Mouse (Mus musculus) heart, embryonic 16.5 days (tissue): ENCODE measurements at regions not wholly inside any gene's neighbourhood (a gene's known extent, or its start where the extent isn't known, plus 50 kb on each side); places are given as distances from the start of the nearest gene placed in this dataset.

Experiments used
- ATAC-seq: fragments of 200-750 bp; cut with Nextera tagmentation; replicated peaks from 2 replicates; pipeline ENCODE4 v1.8.0; 2017; ENCODE audit warnings: moderate number of reproducible peaks; ENCODE audit not compliant: insufficient read depth, low FRiP score; ENCODE audit errors: extremely low read depth
- H3K27ac ChIP-seq: fragments of 300-500 bp; sonication (generic); 2 replicates; pipeline ENCODE4 v1.5.1; 2014; ENCODE audit warnings: mild to moderate bottlenecking, low read length, control low read depth, moderate library complexity
- H3K27me3 ChIP-seq: fragments of 300-500 bp; sonication (generic); 2 replicates; pipeline ENCODE4 v1.6.1; 2014; ENCODE audit warnings: low read length, mixed read lengths; ENCODE audit not compliant: control insufficient read depth, insufficient read depth
- H3K36me3 ChIP-seq: fragments of 300-500 bp; sonication (generic); 2 replicates; pipeline ENCODE4 v1.6.1; 2014; ENCODE audit not compliant: control insufficient read depth, insufficient read depth
- H3K4me1 ChIP-seq: fragments of 300-500 bp; sonication (generic); 2 replicates; pipeline ENCODE4 v1.6.1; 2014; ENCODE audit warnings: low read length, mixed read lengths; ENCODE audit not compliant: control insufficient read depth, insufficient read depth
- H3K4me2 ChIP-seq: fragments of 300-500 bp; sonication (generic); 2 replicates; pipeline ENCODE4 v1.6.1; 2014; ENCODE audit warnings: low read depth, mild to moderate bottlenecking, control low read depth, low read length
- H3K4me3 ChIP-seq: fragments of 300-500 bp; sonication (generic); 2 replicates; pipeline ENCODE4 v1.5.1; 2014; ENCODE audit warnings: mild to moderate bottlenecking, control low read depth, low read length
- H3K9ac ChIP-seq: fragments of 300-500 bp; sonication (generic); 2 replicates; pipeline ENCODE4 v1.6.1; 2014; ENCODE audit warnings: low read length, control low read depth
- H3K9me3 ChIP-seq: fragments of 300-500 bp; sonication (generic); replicated peaks from 2 replicates; pipeline ENCODE4 v1.6.1; 2016; ENCODE audit warnings: low read length; ENCODE audit not compliant: control insufficient read depth
- WGBS: fragments of 180-500 bp; shearing (Covaris S2); extraction: QIAGEN DNeasy Blood & Tissue Kit; methylation state at CpG from one replicate; pipeline ENCODE4 v1.1.7; 2014; 5-methylcytosine and 5-hydroxymethylcytosine counted together

DNA sequence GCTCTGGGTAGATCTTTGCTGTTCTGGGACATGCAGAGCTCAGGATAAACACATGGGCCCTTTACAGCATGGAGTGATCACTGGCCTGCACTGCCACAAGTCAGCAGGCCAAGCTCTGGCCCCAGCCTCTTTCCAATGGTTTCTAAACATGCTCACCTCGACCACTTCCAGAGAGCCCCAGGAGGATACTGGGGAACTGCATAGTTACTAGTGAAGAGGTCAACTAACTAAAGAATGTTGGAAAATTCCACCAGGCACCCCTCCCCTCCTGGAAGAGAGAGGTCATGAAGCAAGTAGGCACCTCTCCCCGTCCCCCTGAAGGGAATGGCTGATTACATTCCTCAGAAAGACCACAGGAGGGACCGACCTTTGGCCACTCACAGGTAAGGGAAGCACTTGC lies 98.7 kb downstream of the Elovl4 start:
- H3K27ac ChIP-seq, result no peak overlapping the region
- no peaks in the 10 kb centered on the region for H3K9me3 ChIP-seq
- no peaks in the 10 kb centered on the region for H3K27me3 ChIP-seq
- H3K4me1 ChIP-seq, result no peaks in the 10 kb centered on the region
- H3K9ac ChIP-seq, result no peak overlapping the region
- H3K4me2 ChIP-seq, result no peak overlapping the region
- 65% methylated on average over 3 of the region's 3 CpGs for WGBS
- no peak overlapping the region for H3K4me3 ChIP-seq
- no peaks in the 10 kb centered on the region for H3K36me3 ChIP-seq
- ATAC-seq, result no peak

DNA sequence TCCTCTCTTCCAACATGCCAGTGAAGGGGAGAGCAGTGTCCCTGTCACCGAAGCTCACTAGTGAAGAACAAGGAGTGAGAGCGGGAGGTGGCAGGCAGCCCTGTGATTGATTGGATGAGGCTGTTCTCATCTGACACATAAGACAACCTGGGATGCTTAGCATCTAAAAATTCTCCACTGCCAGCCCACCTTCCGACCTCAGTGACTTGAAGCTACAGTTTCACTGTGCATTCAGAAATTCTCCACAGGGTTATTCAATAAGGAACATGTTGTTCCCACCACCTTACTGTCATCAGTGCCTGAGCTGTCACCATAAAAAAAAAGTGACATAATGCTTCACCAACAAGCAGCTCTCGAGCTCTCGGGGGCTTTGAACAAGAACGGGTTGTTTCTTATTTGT lies 100.0 kb downstream of the Elovl4 start:
- Histone ChIP-seq H3K4me1 (no peaks in the 10 kb centered on the region), H3K4me2 (no peak overlapping the region), H3K9me3 (no peaks in the 10 kb centered on the region), H3K27ac (no peak overlapping the region), H3K4me3 (no peak overlapping the region), H3K9ac (no peak overlapping the region), H3K27me3 (no peaks in the 10 kb centered on the region), H3K36me3 (no peaks in the 10 kb centered on the region)
- WGBS, result 62% methylated on average over 6 of the region's 6 CpGs
- ATAC-seq, result no peak

DNA sequence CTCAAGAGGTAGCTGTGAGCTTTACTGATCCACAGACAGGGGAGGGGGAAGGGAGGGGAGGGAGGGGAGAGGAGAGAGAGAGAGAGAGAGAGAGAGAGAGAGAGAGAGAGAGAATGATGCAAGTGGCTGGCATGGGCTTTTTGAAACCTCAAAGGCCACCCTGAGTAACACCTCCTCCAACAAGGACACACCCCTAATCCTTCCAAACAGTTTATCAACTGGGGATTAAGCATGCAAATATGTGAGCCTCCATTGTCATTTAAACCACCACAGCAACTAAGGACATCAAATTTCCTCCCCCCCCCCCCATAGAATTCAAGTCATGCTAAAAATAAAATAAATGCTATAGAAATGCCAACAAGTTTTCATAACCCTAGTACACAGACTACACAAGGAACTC lies 101.9 kb downstream of the Elovl4 start:
- H3K27me3 ChIP-seq, result no peaks in the 10 kb centered on the region
- no peaks in the 10 kb centered on the region for H3K4me1 ChIP-seq
- no peak overlapping the region for H3K27ac ChIP-seq
- no peaks in the 10 kb centered on the region for H3K36me3 ChIP-seq
- H3K9ac ChIP-seq, result no peak overlapping the region
- no peak for ATAC-seq
- H3K4me2 ChIP-seq, result no peak overlapping the region
- no peak overlapping the region for H3K4me3 ChIP-seq
- no peaks in the 10 kb centered on the region for H3K9me3 ChIP-seq

DNA sequence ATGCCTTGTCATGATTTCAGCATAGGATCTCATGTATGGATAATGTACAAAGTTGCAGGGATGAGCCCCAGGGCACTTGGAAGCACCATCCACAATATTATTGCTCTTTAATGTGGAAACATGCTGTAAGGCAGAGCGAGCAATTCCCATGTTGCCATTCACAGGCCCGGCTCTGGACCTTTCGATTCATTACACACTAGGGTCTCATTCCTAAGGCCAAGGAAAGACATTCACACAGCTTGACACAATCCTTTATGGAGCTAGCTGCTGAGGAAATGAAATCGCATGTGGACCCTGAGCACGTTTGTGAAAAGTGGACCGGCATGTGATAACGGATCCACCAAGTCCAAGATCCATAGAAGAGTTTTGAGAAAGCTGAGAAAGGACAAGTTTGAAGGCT lies 105.2 kb downstream of the Elovl4 start:
- H3K9me3 ChIP-seq, result no peaks in the 10 kb centered on the region
- H3K4me3 ChIP-seq, result no peak overlapping the region
- no peak overlapping the region for H3K9ac ChIP-seq
- 92% methylated on average over 7 of the region's 7 CpGs for WGBS
- H3K36me3 ChIP-seq, result no peaks in the 10 kb centered on the region
- H3K27me3 ChIP-seq, result no peaks in the 10 kb centered on the region
- H3K27ac ChIP-seq, result no peak overlapping the region
- no peaks in the 10 kb centered on the region for H3K4me1 ChIP-seq
- no peak for ATAC-seq
- no peak overlapping the region for H3K4me2 ChIP-seq

DNA sequence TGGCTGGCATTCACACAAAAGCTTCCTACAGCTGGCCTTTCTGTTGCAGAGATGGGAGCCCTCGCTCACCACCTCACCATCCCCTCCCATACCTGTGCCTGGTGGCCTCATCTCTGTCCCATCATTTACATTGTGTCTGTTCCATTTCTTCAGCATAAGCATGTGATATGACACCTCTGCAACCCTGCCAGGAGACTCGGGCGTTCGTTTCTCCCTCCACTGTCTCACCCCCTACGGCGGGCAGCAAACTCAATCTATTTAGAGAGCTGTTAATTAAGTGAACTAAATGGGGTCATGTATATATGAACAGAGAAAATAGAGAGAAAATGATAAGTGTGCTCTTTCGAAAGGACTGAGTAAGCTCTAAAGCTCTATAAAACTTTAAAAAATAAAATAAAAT lies 106.0 kb downstream of the Elovl4 start:
- no peak overlapping the region for H3K27ac ChIP-seq
- ATAC-seq, result no peak
- H3K9me3 ChIP-seq, result no peaks in the 10 kb centered on the region
- WGBS, result 82% methylated on average over 7 of the region's 7 CpGs
- no peak overlapping the region for H3K9ac ChIP-seq
- no peak overlapping the region for H3K4me2 ChIP-seq
- H3K4me1 ChIP-seq, result no peaks in the 10 kb centered on the region
- H3K4me3 ChIP-seq, result no peak overlapping the region
- H3K36me3 ChIP-seq, result no peaks in the 10 kb centered on the region
- no peaks in the 10 kb centered on the region for H3K27me3 ChIP-seq

DNA sequence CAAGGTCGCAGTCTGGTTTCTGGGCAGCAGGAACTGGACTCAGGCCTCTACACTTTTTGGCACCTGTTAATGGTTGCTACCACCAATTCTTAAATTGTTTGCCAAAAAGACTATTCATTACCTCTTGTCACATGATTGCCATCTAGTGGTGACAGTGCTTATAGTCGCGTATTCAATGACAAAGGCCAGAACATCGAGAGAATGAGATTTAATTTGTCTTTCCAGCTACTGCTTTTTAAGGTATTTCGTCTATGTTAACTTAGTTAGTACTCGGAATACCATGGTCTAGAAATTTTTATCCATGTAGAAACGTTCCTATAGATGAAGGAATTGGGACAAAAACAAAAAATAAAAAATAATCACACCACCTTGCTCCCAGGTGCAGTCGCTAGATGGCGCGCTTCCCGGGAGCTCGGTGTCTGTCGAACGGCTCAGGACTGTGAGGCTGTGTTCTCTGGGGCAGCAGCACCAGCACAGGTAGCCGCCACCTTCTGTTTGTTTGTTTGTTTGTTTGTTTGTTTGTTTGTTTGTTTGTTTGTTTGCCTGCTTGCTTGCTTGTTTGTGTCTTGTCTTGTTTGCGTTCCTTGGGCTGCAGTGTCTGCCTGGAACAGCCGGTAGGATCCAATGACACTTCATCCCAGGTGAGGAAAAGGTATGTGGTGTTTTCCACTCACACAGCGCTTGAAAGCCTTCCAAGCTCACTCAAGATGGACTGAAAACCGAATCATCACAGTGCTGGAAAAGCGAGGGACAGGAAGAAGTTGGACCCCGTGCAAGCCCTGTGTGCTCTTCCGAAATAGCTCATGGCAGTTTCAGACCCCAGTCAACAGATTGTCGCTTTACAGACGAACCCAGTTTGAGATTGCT lies 114.5 kb downstream of the Elovl4 start:
- Histone ChIP-seq H3K9ac (0 out of 2 replicates have a peak overlapping the region, but pooled peaks have one; percentile 41), H3K9me3 (no peaks in the 10 kb centered on the region), H3K4me3 (peak overlapping the region; percentile 44), H3K4me2 (peak overlapping the region; percentile 58), H3K36me3 (no peaks in the 10 kb centered on the region), H3K27me3 (0 out of 2 replicates have a peak, but pooled peaks cover 2% of the 10 kb centered on the region), H3K4me1 (peaks cover 3% of the 10 kb centered on the region; the same call in 1 of the 2 replicates), H3K27ac (no peak overlapping the region)
- ATAC-seq, result no peak; the same call in 1 of the 2 replicates
- WGBS, result 18% methylated on average over 24 of the region's 24 CpGs
